In the genomic region with DNA sequence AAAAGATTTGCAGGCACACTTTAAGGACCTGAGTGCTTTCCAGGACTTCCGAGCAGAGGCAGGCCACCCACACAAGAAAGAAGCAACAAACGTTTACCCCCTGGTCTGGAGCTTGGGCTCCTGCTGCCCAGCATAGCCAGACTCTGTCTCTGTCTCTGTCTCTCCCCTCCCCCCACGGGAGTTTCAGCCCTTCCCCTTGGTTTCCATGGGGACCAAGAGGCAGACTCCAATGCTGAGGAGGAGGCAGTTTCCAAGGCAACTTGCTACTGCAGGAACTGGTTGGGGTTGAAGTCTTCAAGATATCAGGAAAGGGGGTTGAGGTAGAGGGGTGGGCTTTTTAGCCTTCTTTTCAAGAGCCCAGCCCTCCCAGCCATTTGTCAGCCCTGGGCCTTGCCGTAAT, we compare ENCODE assay signal across 14 mouse cellular contexts. TPM values are rescaled to one million over a fixed set of nuclear protein-coding genes. Genes with fewer than 3 reads are reported as not detected.
DNase-seq lines count a peak whose midpoint lies in the region; ATAC-seq lines count a peak whose summit lies in the region.
"Had no signal": no experiment of that assay in that cellular context is flagged by ENCODE, and none has a peak within 500 bp of the region (broad histone marks: within the 10 kb centered on the region; RNA-seq: fewer than 3 reads in every experiment).

No protein-coding gene starts in this region.

- H3K4me1 ChIP-seq in midbrain, embryonic 12.5 days, result peaks cover 25% of the 10 kb centered on the region

- ATAC-seq in midbrain, embryonic 12.5 days (ENCODE audit: low FRiP score, low read depth), result 0 out of 2 replicates have a peak, but pooled peaks have one; percentile 9
- ATAC-seq: Patski had no signal

- H3K9ac ChIP-seq in midbrain, embryonic 12.5 days (replicated peaks), result no peak overlapping the region
- H3K9ac ChIP-seq: embryonic facial prominence, embryonic 13.5 days; limb, embryonic 12.5 days had no signal

- H3K4me3 ChIP-seq in midbrain, embryonic 12.5 days, result no peak overlapping the region
- H3K4me3 ChIP-seq: embryonic facial prominence, embryonic 13.5 days; limb, embryonic 12.5 days had no signal

- H3K4me2 ChIP-seq in midbrain, embryonic 12.5 days (replicated peaks), result no peak overlapping the region
- H3K4me2 ChIP-seq: embryonic facial prominence, embryonic 13.5 days; limb, embryonic 12.5 days had no signal

- H3K36me3 ChIP-seq in midbrain, embryonic 12.5 days, result no peaks in the 10 kb centered on the region
- H3K36me3 ChIP-seq: embryonic facial prominence, embryonic 13.5 days; limb, embryonic 12.5 days had no signal

- peaks cover 55% of the 10 kb centered on the region for H3K27me3 ChIP-seq in midbrain, embryonic 12.5 days

- no peaks in the 10 kb centered on the region for H3K9me3 ChIP-seq in midbrain, embryonic 12.5 days
- H3K9me3 ChIP-seq: embryonic facial prominence, embryonic 13.5 days; limb, embryonic 12.5 days had no signal

- peak; percentile 67 for DNase-seq in layer of hippocampus, adult 11-12 months (ENCODE audit: low spot score)
- DNase-seq in layer of hippocampus, adult 9-10 months (ENCODE audit: low spot score), result no peak
- peak; percentile 65 to 66 for DNase-seq in frontal cortex, postnatal 14 days (ENCODE audit: low spot score in 2 of 2)
- DNase-seq in right cerebral cortex, postnatal 4 days, result peak; percentile 72
- no peak for DNase-seq in spleen, postnatal 4 days (ENCODE audit: low spot score in 2 of 2)
- no peak for DNase-seq in cerebellum, postnatal 25 days
- no peak for DNase-seq in spleen, postnatal 36 days (ENCODE audit: low spot score in 2 of 2)
- DNase-seq: kidney, adult 18-20 months had no signal

- H3K27ac ChIP-seq in midbrain, embryonic 12.5 days (replicated peaks), result no peak overlapping the region
- H3K27ac ChIP-seq: embryonic facial prominence, embryonic 13.5 days; limb, embryonic 12.5 days; macrophage; stomach, postnatal 0 days had no signal

- 20% methylated on average over 4 of the region's 4 CpGs for WGBS in midbrain, embryonic 12.5 days

RNA-seq across cellular contexts. Expression of a gene that starts 10.5 kb away (rescaled TPM):
- not detected in 2 replicates for polyA plus RNA-seq in midbrain, embryonic 12.5 days (2016; fragmentation: Nextera tagmentation; extraction: Ambion mirVana)
- polyA plus RNA-seq: limb, embryonic 12.5 days; macrophage had no signal

RNA-seq across cellular contexts. Expression of a gene that starts 14.0 kb away (rescaled TPM):
- 0.17 and 0.50 TPM in 2 replicates for polyA plus RNA-seq in midbrain, embryonic 12.5 days (2016; fragmentation: Nextera tagmentation; extraction: Ambion mirVana)

RNA-seq across cellular contexts. Expression of a gene that starts 31.3 kb away (rescaled TPM):
- 25.1 TPM in 2 replicates for polyA plus RNA-seq in midbrain, embryonic 12.5 days (2016; fragmentation: Nextera tagmentation; extraction: Ambion mirVana)

RNA-seq across cellular contexts. Expression of a gene that starts 48.2 kb away (rescaled TPM):
- polyA plus RNA-seq in midbrain, embryonic 12.5 days (2016; fragmentation: Nextera tagmentation; extraction: Ambion mirVana), result 1.9 and 2.2 TPM in 2 replicates

RNA-seq across cellular contexts. Expression of a gene that starts 51.1 kb away (rescaled TPM):
- 4.9 and 5.8 TPM in 2 replicates for polyA plus RNA-seq in midbrain, embryonic 12.5 days (2016; fragmentation: Nextera tagmentation; extraction: Ambion mirVana)
- polyA plus RNA-seq: macrophage had no signal

Comparison
In these comparisons a context has a peak if more than half of its experiments do, and no peak if none do; other contexts are left out.
1. DNase-seq: peak in layer of hippocampus, adult 11-12 months (single experiment), frontal cortex, postnatal 14 days (2 of 2) and right cerebral cortex, postnatal 4 days (single experiment); none in layer of hippocampus, adult 9-10 months (single experiment), spleen, postnatal 4 days (0 of 2), cerebellum, postnatal 25 days (0 of 2) and spleen, postnatal 36 days (0 of 2).